Mouse (Mus musculus) brain, embryonic 14.5 days (tissue): ENCODE measurements at regions not wholly inside any gene's neighbourhood (a gene's known extent, or its start where the extent isn't known, plus 50 kb on each side); places are given as distances from the start of the nearest gene placed in this dataset.

ENCODE experiments used
- CTCF ChIP-seq: fragments of 200-500 bp; IDR thresholded peaks from 2 replicates; pipeline ENCODE4 v1.5.1; 2012; ENCODE audit warnings: inconsistent platforms, mild to moderate bottlenecking, moderate library complexity, borderline replicate concordance; ENCODE audit not compliant: insufficient read depth, insufficient read length; ENCODE audit errors: extremely low read depth
- POLR2A ChIP-seq: fragments of 200-500 bp; IDR thresholded peaks from 2 replicates; pipeline ENCODE4 v1.6.1; 2012; ENCODE audit warnings: mild to moderate bottlenecking, inconsistent platforms, borderline replicate concordance; ENCODE audit not compliant: poor library complexity, insufficient read depth, insufficient read length, severe bottlenecking; ENCODE audit errors: extremely low read depth

- TF ChIP-seq POLR2A (no peak), CTCF (no peak)
These were observed 124.7 kb upstream of the Ado start for GRCm38 (mm10) chr10:67673450-67673849.
